Mouse (Mus musculus) effector memory CD4-positive, alpha-beta T cell, adult 7 months (primary cell): Measurements from ENCODE around the gene Olfr1205. TPM values are rescaled to one million over a fixed set of nuclear protein-coding genes. Genes with fewer than 3 reads are reported as not detected.

Source experiments
- polyA plus RNA-seq: library from polyadenylated mRNA; unstranded; fragments of 100-300 nt; shearing (Covaris generic); gene quantifications from one replicate; pipeline ENCODE4 v1.2.1, GENCODE M21; 2017

Olfr1205 gene
- not detected for polyA plus RNA-seq

GRCm38 (mm10) chr2:88829437-88829836, at the start of gene Olfr1205:
Gene Olfr1205, plus strand, starts transcription at chr2:88829737.

GRCm38 (mm10) chr2:88792736-88793135, 36.8 kb upstream of the Olfr1205 start, which contains the start of gene Olfr1201:
Gene Olfr1201, plus strand, starts transcription at chr2:88793036.

GRCm38 (mm10) chr2:88814196-88814595, 15.3 kb upstream of the Olfr1205 start, which contains the start of gene Olfr1202:
Gene Olfr1202, plus strand, starts transcription at chr2:88814496.

GRCm38 (mm10) chr2:88848992-88849391, 19.5 kb downstream of the Olfr1205 start, which contains the start of gene Olfr1204:
Gene Olfr1204, plus strand, starts transcription at chr2:88849292.

GRCm38 (mm10) chr2:88862931-88863330, 33.4 kb downstream of the Olfr1205 start, which contains the start of gene Olfr1206:
Gene Olfr1206, plus strand, starts transcription at chr2:88863231.

Other genes starting within 250 kb of the Olfr1205 start
- gene Olfr1189, start 243.3 kb upstream of the Olfr1205 start, polyA plus RNA-seq: not detected
- not detected for gene Olfr1191-ps1, start 189.2 kb upstream of the Olfr1205 start, polyA plus RNA-seq
- gene Olfr1192-ps1, start 181.2 kb upstream of the Olfr1205 start, polyA plus RNA-seq: not detected
- not detected for gene Olfr1193, start 154.1 kb upstream of the Olfr1205 start, polyA plus RNA-seq
- not detected for gene Olfr1195, start 140.6 kb upstream of the Olfr1205 start, polyA plus RNA-seq
- not detected for gene Olfr1196, start 125.1 kb upstream of the Olfr1205 start, polyA plus RNA-seq
- gene Olfr1197, start 97.4 kb upstream of the Olfr1205 start, polyA plus RNA-seq: not detected
- not detected for gene Olfr1198, start 78.4 kb upstream of the Olfr1205 start, polyA plus RNA-seq
- not detected for gene Olfr1199, start 69.3 kb upstream of the Olfr1205 start, polyA plus RNA-seq
- gene Olfr1200, start 59.2 kb upstream of the Olfr1205 start, polyA plus RNA-seq: not detected
- not detected for gene Olfr1201, start 36.7 kb upstream of the Olfr1205 start, polyA plus RNA-seq
- gene Olfr1202, start 15.2 kb upstream of the Olfr1205 start, polyA plus RNA-seq: not detected
- not detected for gene Olfr1204, start 19.6 kb downstream of the Olfr1205 start, polyA plus RNA-seq
- not detected for gene Olfr1206, start 33.5 kb downstream of the Olfr1205 start, polyA plus RNA-seq
- gene Olfr1208, start 72.6 kb downstream of the Olfr1205 start, polyA plus RNA-seq: not detected
- not detected for gene Olfr1209, start 85.4 kb downstream of the Olfr1205 start, polyA plus RNA-seq
- not detected for gene Olfr1211, start 108.4 kb downstream of the Olfr1205 start, polyA plus RNA-seq
- gene Olfr1212, start 124.2 kb downstream of the Olfr1205 start, polyA plus RNA-seq: not detected
- gene Gm13762, start 150.5 kb downstream of the Olfr1205 start, polyA plus RNA-seq: not detected
- not detected for gene Olfr1214, start 162.9 kb downstream of the Olfr1205 start, polyA plus RNA-seq
- 0.15 TPM for gene Olfr1215, start 177.2 kb downstream of the Olfr1205 start, polyA plus RNA-seq
- not detected for gene Olfr1216, start 188.6 kb downstream of the Olfr1205 start, polyA plus RNA-seq
- gene Olfr1217, start 202.3 kb downstream of the Olfr1205 start, polyA plus RNA-seq: not detected
- not detected for gene Olfr1218, start 231.4 kb downstream of the Olfr1205 start, polyA plus RNA-seq